Mouse (Mus musculus) forebrain, embryonic 16.5 days (tissue): Measurements from ENCODE around the gene Glp1r. TPM values are rescaled to one million over a fixed set of nuclear protein-coding genes. Genes with fewer than 3 reads are reported as not detected.

Source experiments
- ATAC-seq: fragments of 200-750 bp; cut with Nextera tagmentation; 2 replicates; pipeline ENCODE4 v1.8.0; 2017; ENCODE audit warnings: mild to moderate bottlenecking, moderate library complexity
- H3K27ac ChIP-seq: fragments of 300-500 bp; sonication (generic); 2 replicates; pipeline ENCODE4 v1.5.1; 2014; ENCODE audit warnings: low read length, control low read depth
- H3K27me3 ChIP-seq: fragments of 300-500 bp; sonication (generic); replicated peaks from 2 replicates; pipeline ENCODE4 v1.6.1; 2014; ENCODE audit warnings: low read length; ENCODE audit not compliant: control insufficient read depth, insufficient read depth
- H3K36me3 ChIP-seq: fragments of 300-500 bp; sonication (generic); 2 replicates; pipeline ENCODE4 v1.6.1; 2014; ENCODE audit not compliant: control insufficient read depth, insufficient read depth
- H3K4me1 ChIP-seq: fragments of 300-500 bp; sonication (generic); replicated peaks from 2 replicates; pipeline ENCODE4 v1.6.1; 2014; ENCODE audit warnings: low read length; ENCODE audit not compliant: control insufficient read depth, insufficient read depth
- H3K4me2 ChIP-seq: fragments of 300-500 bp; sonication (generic); 2 replicates; pipeline ENCODE4 v1.6.1; 2014; ENCODE audit warnings: mild to moderate bottlenecking, low read length, control low read depth
- H3K4me3 ChIP-seq: fragments of 300-500 bp; sonication (generic); replicated peaks from 2 replicates; pipeline ENCODE4 v1.5.1; 2014; ENCODE audit warnings: mild to moderate bottlenecking, low read length, control low read depth
- H3K9ac ChIP-seq: fragments of 300-500 bp; sonication (generic); replicated peaks from 2 replicates; pipeline ENCODE4 v1.6.1; 2014; ENCODE audit warnings: low read depth, low read length, control low read depth
- H3K9me3 ChIP-seq: fragments of 300-500 bp; sonication (generic); 2 replicates; pipeline ENCODE4 v1.6.1; 2016; ENCODE audit warnings: low read length; ENCODE audit not compliant: control insufficient read depth
- WGBS: fragments of 180-500 bp; shearing (Covaris S2); extraction: QIAGEN DNeasy Blood & Tissue Kit; methylation state at CpG from one replicate; pipeline ENCODE4 v1.1.7; 2014; 5-methylcytosine and 5-hydroxymethylcytosine counted together
- polyA plus RNA-seq: library from polyadenylated mRNA; unstranded; fragments of >200 nt; fragmentation: Nextera tagmentation; extraction: Ambion mirVana; gene quantifications from 2 replicates; pipeline ENCODE4 v1.2.1, GENCODE M21; 2015

The Glp1r gene
- polyA plus RNA-seq, 1 experiment from 2014 or later = 0.23 TPM

DNA sequence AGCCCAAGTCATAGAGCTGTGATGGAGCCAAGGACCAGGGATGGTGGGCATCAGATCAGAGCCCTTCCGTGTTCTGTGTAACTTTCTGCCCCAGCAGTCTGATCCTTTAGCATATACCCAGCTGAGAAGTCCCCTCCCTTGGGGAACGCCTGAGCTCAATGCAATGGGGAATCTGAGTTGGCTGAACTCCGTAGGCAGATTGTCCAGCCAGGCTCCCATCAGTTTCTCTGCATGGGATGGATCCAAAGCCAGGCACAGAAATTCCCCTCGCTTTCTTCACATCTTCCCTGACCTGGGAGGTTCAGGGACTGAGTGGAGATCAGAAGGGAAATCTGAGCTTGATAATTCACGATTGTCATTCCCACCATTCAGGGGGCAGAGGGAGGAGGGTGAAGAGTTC is 33.7 kb downstream of the Glp1r start:
- no peaks in the 10 kb centered on the region for H3K9me3 ChIP-seq

DNA sequence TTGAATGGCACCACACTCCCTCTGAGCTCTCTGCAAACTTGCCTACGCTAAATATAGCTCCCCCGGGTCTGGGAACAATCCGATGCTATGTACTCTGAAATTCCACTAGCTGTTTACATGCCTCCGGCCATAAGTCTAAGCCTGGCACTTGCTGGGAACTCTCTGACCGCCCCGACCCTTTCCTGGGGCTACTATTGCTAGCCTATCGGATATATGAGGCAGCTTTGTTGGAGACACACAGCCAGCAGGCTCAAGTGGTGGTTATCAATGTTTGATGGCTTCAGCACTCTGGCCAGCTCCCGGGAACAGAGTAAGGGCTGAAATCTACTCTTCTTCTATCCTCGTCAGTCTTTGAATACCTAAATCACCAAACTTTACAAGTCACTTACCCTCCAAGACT is 36.9 kb downstream of the Glp1r start:
- no peak for ATAC-seq
- no peak overlapping the region for H3K27ac ChIP-seq
- H3K4me1 ChIP-seq = 0 out of 2 replicates have a peak, but pooled peaks cover 2% of the 10 kb centered on the region
- WGBS = 63% methylated on average over 9 of the region's 9 CpGs
- H3K4me2 ChIP-seq = no peak overlapping the region
- no peak overlapping the region for H3K4me3 ChIP-seq
- no peak overlapping the region for H3K9ac ChIP-seq
- H3K9me3 ChIP-seq = no peaks in the 10 kb centered on the region
- no peaks in the 10 kb centered on the region for H3K27me3 ChIP-seq
- H3K36me3 ChIP-seq = no peaks in the 10 kb centered on the region

More for the DNA sequence above, 33.7 kb downstream of the Glp1r start:
- Histone ChIP-seq H3K4me2 (no peak overlapping the region), H3K36me3 (no peaks in the 10 kb centered on the region), H3K4me3 (no peak overlapping the region), H3K27ac (no peak overlapping the region), H3K4me1 (0 out of 2 replicates have a peak, but pooled peaks cover 2% of the 10 kb centered on the region), H3K9ac (no peak overlapping the region), H3K27me3 (no peaks in the 10 kb centered on the region)
- WGBS = 47% methylated on average over 5 of the region's 5 CpGs
- no peak for ATAC-seq

DNA sequence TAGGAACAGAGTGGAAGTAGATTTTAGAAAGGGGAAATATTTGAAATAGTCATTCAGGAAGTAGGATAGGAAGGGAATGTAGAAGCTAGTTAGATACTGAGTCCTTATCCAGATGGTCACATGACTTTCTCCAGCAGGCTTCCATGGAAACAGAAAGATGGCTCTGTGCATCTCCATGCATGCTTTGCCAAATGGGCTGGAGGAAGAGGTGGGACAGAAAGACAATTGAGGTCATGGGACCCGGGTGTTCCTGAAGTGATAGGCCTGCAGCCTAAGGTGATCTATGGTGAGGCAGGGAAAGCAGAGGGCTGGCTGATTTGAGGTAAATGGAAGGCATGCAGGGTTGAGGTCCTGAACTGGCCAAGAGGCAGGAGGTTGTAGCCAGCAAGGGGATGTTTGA is 46.8 kb downstream of the Glp1r start:
- H3K27me3 ChIP-seq = no peaks in the 10 kb centered on the region
- no peak for ATAC-seq
- WGBS = 71% methylated on average over 1 of the region's 1 CpGs
- H3K4me2 ChIP-seq = no peak overlapping the region
- no peak overlapping the region for H3K27ac ChIP-seq
- H3K9ac ChIP-seq = no peak overlapping the region
- H3K4me3 ChIP-seq = no peak overlapping the region
- H3K4me1 ChIP-seq = no peaks in the 10 kb centered on the region
- no peaks in the 10 kb centered on the region for H3K9me3 ChIP-seq
- no peaks in the 10 kb centered on the region for H3K36me3 ChIP-seq

DNA sequence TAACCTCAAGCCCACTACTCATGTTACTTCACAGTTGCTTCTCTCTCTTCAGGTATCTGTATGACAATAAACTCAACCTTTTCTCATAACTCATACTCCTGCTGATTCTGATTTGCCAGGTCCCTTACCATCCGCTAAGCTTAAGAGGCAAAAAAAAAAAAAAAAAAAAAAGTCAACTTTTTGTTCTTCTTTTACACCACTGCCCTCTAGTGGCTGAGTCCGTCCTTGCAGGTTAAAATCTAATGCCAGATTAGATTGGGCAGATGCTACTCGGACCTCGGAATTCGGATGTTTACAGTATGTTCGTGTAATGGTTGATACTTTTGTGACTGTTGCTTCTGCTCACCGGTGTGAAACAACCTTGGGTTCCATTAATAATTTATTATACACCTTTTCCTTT is 49.2 kb downstream of the Glp1r start:
- no peak for ATAC-seq
- 4% methylated on average over 7 of the region's 7 CpGs for WGBS
- Histone ChIP-seq H3K36me3 (no peaks in the 10 kb centered on the region), H3K4me1 (no peaks in the 10 kb centered on the region), H3K9me3 (no peaks in the 10 kb centered on the region), H3K9ac (no peak overlapping the region), H3K27ac (no peak overlapping the region), H3K27me3 (no peaks in the 10 kb centered on the region), H3K4me3 (no peak overlapping the region), H3K4me2 (no peak overlapping the region)

DNA sequence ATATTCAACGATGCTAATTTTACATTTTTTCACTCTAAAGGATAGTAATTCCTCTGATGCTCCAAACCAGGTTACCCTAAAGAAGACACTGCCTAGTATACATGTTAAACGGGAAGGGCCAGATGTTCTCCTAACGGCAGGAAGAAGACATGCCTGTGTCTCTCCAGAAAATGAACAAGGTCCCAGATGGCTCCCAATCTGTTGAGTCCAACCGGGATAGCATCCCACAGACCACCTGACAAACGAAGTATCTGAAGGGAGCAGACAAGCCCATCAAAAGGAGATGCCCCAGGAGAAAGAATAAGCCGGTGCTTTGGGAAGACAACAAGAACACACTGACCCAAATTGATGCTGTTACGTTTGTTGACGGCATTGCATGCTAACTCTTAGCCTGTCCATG is 50.0 kb downstream of the Glp1r start:
- Histone ChIP-seq H3K4me2 (no peak overlapping the region), H3K4me3 (no peak overlapping the region), H3K9me3 (no peaks in the 10 kb centered on the region), H3K36me3 (no peaks in the 10 kb centered on the region), H3K4me1 (no peaks in the 10 kb centered on the region), H3K27ac (no peak overlapping the region), H3K9ac (no peak overlapping the region), H3K27me3 (no peaks in the 10 kb centered on the region)
- WGBS = 52% methylated on average over 8 of the region's 8 CpGs
- ATAC-seq = no peak

DNA sequence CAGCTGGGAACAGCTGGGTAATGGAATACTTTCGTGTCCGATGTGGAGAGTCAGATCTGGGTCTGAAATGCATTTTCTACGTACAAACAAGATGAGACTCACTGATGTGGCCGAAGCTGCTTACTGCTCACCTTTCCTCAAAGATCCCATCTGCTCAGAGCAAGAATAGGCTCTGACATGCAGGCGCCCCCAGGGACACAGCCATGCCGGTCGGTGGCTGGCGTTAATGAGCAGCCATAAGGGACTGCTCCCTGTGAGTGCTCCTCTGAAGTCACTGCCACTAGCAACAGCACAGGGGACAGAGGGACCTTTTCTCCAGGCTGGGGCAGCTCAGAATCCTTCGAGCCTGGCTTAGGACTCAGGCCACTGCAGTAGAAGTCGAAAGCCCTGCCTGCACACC is 52.7 kb downstream of the Glp1r start, which contains the start of gene Umodl1:
Gene Umodl1 (plus strand): TSS at position 301 of the 400 bp plus-strand sequence.
- H3K9me3 ChIP-seq = no peaks in the 10 kb centered on the region
- H3K9ac ChIP-seq = no peak within 1 kb of the TSS
- 64% methylated on average over 10 of the region's 10 CpGs for WGBS
- no peak within 1 kb of the TSS for H3K4me3 ChIP-seq
- H3K27ac ChIP-seq = no peak within 1 kb of the TSS
- H3K27me3 ChIP-seq = no peaks in the 10 kb centered on the region
- no peak within 1 kb of the TSS for H3K4me2 ChIP-seq
- H3K4me1 ChIP-seq = no peaks in the 10 kb centered on the region
- ATAC-seq = no peak
- no peaks in the 10 kb centered on the region for H3K36me3 ChIP-seq

DNA sequence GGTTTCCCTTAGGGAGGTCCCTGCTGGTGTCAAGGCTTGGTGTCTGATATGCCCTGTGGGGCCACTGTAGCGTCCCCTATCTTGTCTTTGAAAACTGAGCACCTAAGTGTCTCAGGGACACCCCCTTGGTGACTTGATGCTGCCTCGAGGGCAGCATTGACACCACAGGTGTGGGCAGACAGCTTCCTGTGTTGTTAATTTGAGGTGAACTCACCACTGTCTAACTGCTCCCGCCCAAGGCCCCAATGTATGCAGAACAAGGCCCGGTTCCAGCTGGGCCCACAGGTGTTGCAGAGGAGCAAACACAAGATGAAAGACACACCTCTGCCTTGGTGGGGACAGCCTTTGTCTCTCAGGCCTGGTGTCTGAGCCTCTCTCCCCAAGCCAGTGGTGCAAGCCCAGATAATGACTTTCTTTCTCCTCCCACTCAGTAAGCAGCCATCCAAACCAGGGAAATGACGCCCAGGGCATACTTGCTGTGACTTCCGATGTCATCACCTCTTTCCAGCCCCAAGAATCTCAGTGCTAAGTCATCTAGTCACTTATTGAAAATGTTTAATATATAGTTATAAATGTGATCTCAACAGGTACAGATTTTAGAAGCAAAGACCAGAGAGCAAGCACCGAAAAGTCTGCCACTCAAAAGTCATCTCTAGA is 60.4 kb downstream of the Glp1r start:
- Histone ChIP-seq H3K4me3 (no peak overlapping the region), H3K4me2 (no peak overlapping the region), H3K27me3 (no peaks in the 10 kb centered on the region), H3K9ac (no peak overlapping the region), H3K36me3 (no peaks in the 10 kb centered on the region), H3K9me3 (no peaks in the 10 kb centered on the region), H3K27ac (no peak overlapping the region), H3K4me1 (no peaks in the 10 kb centered on the region)
- ATAC-seq = no peak
- WGBS = 78% methylated on average over 7 of the region's 7 CpGs

DNA sequence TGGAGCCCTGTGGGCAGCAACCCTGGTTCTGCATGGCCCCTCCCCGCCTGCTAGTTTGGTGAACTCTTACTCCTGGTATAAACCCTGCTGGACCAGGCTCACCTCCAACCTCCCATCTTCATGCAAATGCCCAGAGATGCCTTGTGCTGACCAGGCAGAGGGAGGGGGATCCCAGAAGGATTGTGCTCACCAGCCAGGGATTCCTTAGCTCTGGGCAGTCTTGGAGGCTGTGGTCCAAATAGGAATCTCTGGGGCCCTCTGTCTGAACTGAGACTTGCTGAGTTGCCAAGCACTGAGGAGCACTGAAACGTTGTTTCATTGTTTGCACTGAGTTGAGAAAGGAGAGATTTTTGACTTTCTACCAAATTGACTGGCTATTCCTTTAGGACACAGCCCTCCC is 61.3 kb downstream of the Glp1r start:
- 32% methylated on average over 2 of the region's 2 CpGs for WGBS
- no peak for ATAC-seq
- H3K36me3 ChIP-seq = no peaks in the 10 kb centered on the region
- H3K9me3 ChIP-seq = no peaks in the 10 kb centered on the region
- H3K4me3 ChIP-seq = no peak overlapping the region
- no peaks in the 10 kb centered on the region for H3K27me3 ChIP-seq
- no peaks in the 10 kb centered on the region for H3K4me1 ChIP-seq
- H3K4me2 ChIP-seq = no peak overlapping the region
- H3K9ac ChIP-seq = no peak overlapping the region
- H3K27ac ChIP-seq = no peak overlapping the region

GRCm38 (mm10) chr17:30969983-30970382 is 68.4 kb downstream of the Glp1r start:
- no peak overlapping the region for H3K4me3 ChIP-seq
- ATAC-seq = no peak
- peaks cover 4% of the 10 kb centered on the region; the same call in 1 of the 2 replicates for H3K4me1 ChIP-seq
- no peaks in the 10 kb centered on the region for H3K27me3 ChIP-seq
- no peak overlapping the region for H3K4me2 ChIP-seq
- H3K9ac ChIP-seq = 0 out of 2 replicates have a peak overlapping the region, but pooled peaks have one; percentile 7
- H3K36me3 ChIP-seq = no peaks in the 10 kb centered on the region
- no peak overlapping the region for H3K27ac ChIP-seq
- no peaks in the 10 kb centered on the region for H3K9me3 ChIP-seq
- 56% methylated on average over 4 of the region's 4 CpGs for WGBS

DNA sequence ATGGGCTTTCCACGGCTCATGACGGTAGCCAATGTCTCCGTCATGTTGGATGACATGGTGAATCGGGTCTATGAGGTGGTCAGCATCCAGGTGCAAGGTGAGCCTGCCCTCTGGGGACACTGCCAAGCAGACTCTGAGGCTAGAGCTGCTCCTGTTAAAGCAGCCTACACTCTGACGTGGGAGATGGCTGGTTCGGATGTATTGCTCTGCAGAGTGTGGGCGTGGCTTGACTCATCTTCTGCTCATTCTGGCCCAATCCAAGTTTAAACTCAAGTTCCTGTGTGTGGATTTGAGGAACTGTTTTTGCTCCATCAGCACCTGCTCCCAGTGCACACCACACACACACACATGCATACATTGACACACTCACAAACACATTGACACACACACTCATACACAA is 70.3 kb downstream of the Glp1r start:
- Histone ChIP-seq H3K4me3 (no peak overlapping the region), H3K27ac (no peak overlapping the region), H3K9ac (no peak overlapping the region), H3K9me3 (no peaks in the 10 kb centered on the region), H3K36me3 (no peaks in the 10 kb centered on the region), H3K4me2 (no peak overlapping the region), H3K4me1 (peaks cover 4% of the 10 kb centered on the region; the same call in 1 of the 2 replicates), H3K27me3 (no peaks in the 10 kb centered on the region)
- ATAC-seq = no peak
- WGBS = 83% methylated on average over 7 of the region's 7 CpGs
